Mouse (Mus musculus) NIH3T3 (cell line): ENCODE results near the gene Psmb9.
A peak's percentile ranks its signal among the peaks of the same experiment; 100 is the strongest.
"Not testable (repeated sequence)": the region's sequence is repeated elsewhere in the genome, so short reads cannot be mapped to it uniquely, and the experiment has no call there.

Experiments
- DNase-seq: peaks from one replicate; pipeline ENCODE4 v3.0.0-alpha.2; 2012; ENCODE audit warnings: low read depth

Psmb9 gene

GRCm38 (mm10) chr17:34183564-34184219 lies 3.9 kb downstream of the Psmb9 start:
- DNase-seq = no peak

- DNase-seq = no peak
Observed at GRCm38 (mm10) chr17:34179913-34180859, 7.4 kb downstream of the Psmb9 start.

GRCm38 (mm10) chr17:34179019-34179418 lies 8.5 kb downstream of the Psmb9 start:
- no peak for DNase-seq

GRCm38 (mm10) chr17:34177179-34177578 lies 10.4 kb downstream of the Psmb9 start:
- peak; percentile 32 for DNase-seq

GRCm38 (mm10) chr17:34174075-34174474 lies 13.5 kb downstream of the Psmb9 start:
- DNase-seq = no peak

GRCm38 (mm10) chr17:34172528-34172927 lies 15.0 kb downstream of the Psmb9 start:
- DNase-seq = peak; percentile 21

GRCm38 (mm10) chr17:34170877-34171498 lies 16.6 kb downstream of the Psmb9 start:
- peak; percentile 90 for DNase-seq

- no peak for DNase-seq
Observed at GRCm38 (mm10) chr17:34170487-34170876, 17.1 kb downstream of the Psmb9 start.

- DNase-seq = peak; percentile 83
Observed at GRCm38 (mm10) chr17:34169279-34169678, 18.3 kb downstream of the Psmb9 start.

GRCm38 (mm10) chr17:34165033-34165730 lies 22.4 kb downstream of the Psmb9 start:
- peak; percentile 38 for DNase-seq

GRCm38 (mm10) chr17:34164202-34164895 lies 23.2 kb downstream of the Psmb9 start:
- DNase-seq = peak; percentile 59

GRCm38 (mm10) chr17:34155534-34155933 lies 32.0 kb downstream of the Psmb9 start:
- DNase-seq = no peak

GRCm38 (mm10) chr17:34152923-34153322 lies 34.6 kb downstream of the Psmb9 start, which contains the start of gene H2-DMb1:
TSS of gene H2-DMb1 (plus strand) at chr17:34153072.
- DNase-seq = peak; percentile 91

GRCm38 (mm10) chr17:34144960-34145371 lies 42.6 kb downstream of the Psmb9 start:
- no peak for DNase-seq

GRCm38 (mm10) chr17:34144221-34144620 lies 43.3 kb downstream of the Psmb9 start:
- DNase-seq = not testable (repeated sequence)

GRCm38 (mm10) chr17:34143461-34143860 lies 44.1 kb downstream of the Psmb9 start:
- no peak for DNase-seq

GRCm38 (mm10) chr17:34143033-34143432 lies 44.5 kb downstream of the Psmb9 start, which contains the start of gene H2-DMb2:
TSS of gene H2-DMb2 (plus strand) at chr17:34143307.
- no peak for DNase-seq

- no peak for DNase-seq
Observed at GRCm38 (mm10) chr17:34142456-34143010, 45.0 kb downstream of the Psmb9 start.

GRCm38 (mm10) chr17:34141448-34141847 lies 46.1 kb downstream of the Psmb9 start:
- no peak for DNase-seq

GRCm38 (mm10) chr17:34140240-34140639 lies 47.3 kb downstream of the Psmb9 start:
- DNase-seq = no peak

GRCm38 (mm10) chr17:34139416-34139815 lies 48.1 kb downstream of the Psmb9 start:
- DNase-seq = peak; percentile 42
